ENCODE assay signal across 8 mouse cellular contexts in the genomic region with DNA sequence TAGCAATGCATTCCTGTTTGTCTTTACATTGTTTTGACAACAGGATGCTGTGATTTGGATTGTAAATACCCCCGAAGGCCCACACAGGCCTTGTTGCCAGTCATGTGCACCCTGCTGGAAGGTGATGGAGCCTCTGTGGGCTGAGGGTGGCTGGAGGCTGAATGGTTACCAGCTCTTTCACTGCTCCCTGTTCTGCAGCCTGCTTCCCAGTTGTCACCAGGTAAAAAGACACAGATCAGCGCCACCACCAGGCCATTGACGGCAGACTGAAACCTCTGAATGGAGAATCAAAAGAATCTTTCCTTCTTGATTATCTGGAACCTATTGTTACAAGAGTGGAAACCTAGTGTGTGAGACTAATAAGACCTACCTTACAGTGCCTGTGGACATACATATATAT. TPM values are rescaled to one million over a fixed set of nuclear protein-coding genes. Genes with fewer than 3 reads are reported as not detected.
A peak's percentile ranks its signal among the peaks of the same experiment; 100 is the strongest.
DNase-seq lines count a peak whose midpoint lies in the region.

No protein-coding gene starts in this region.

- peak; percentile 82 for DNase-seq in heart, adult 11 months
- no peak for DNase-seq in heart, postnatal 25 days (ENCODE audit: low spot score)
- peak; percentile 38 for DNase-seq in lung, postnatal 36 days
- DNase-seq in lung, postnatal 14 days = no peak
- peak; percentile 41 for DNase-seq in R1 (ENCODE audit: low read depth, low spot score)
- DNase-seq in naive thymus-derived CD4-positive, alpha-beta T cell, adult 2 months (ENCODE audit: low read depth) = peak; percentile 23
- no peak for DNase-seq in gastrocnemius, postnatal 10 days
- no peak for DNase-seq in layer of hippocampus, postnatal 14 days (ENCODE audit: low spot score in 2 of 2)

- intact Hi-C loops in heart, postnatal 25 days (cut with DNase I) = loop anchor here (5.0 kb wide), 1 partner anchor 135 kb away; no protein-coding TSS in a partner anchor

RNA-seq across cellular contexts. Expression of a gene that starts 15.1 kb away (rescaled TPM):
- total RNA-seq in heart, postnatal 25 days (2021) = 10 to 100 TPM in 1 of 2 experiments, 1 to 10 TPM in 1; 9.7 to 10.2 TPM
- 1 to 10 TPM; 7.8 to 9.0 TPM for total RNA-seq in gastrocnemius, postnatal 10 days (2021)
- total RNA-seq in layer of hippocampus, postnatal 14 days (2021) = 1 to 10 TPM; 8.1 to 9.8 TPM

Comparison
In these comparisons a context has a peak if more than half of its experiments do, and no peak if none do; other contexts are left out.
1. DNase-seq: peak in heart, adult 11 months (single experiment), lung, postnatal 36 days (single experiment), R1 (single experiment) and naive thymus-derived CD4-positive, alpha-beta T cell, adult 2 months (single experiment); none in heart, postnatal 25 days (single experiment), lung, postnatal 14 days (single experiment), gastrocnemius, postnatal 10 days (single experiment) and layer of hippocampus, postnatal 14 days (0 of 2).